Mouse (Mus musculus) fibroblast of lung, adult 2 months (primary cell): ENCODE results near the gene Fibcd1.

Experiments
- DNase-seq: peaks from one replicate; pipeline ENCODE4 v3.0.0-alpha.2; 2011; ENCODE audit warnings: low read depth

The Fibcd1 gene

GRCm38 (mm10) chr2:31845896-31846691 lies at the start of gene Fibcd1:
Gene Fibcd1 (minus strand): TSS chr2:31846005.
- DNase-seq = no peak

GRCm38 (mm10) chr2:31894221-31894870 lies 48.5 kb upstream of the Fibcd1 start:
- no peak for DNase-seq

- DNase-seq = no peak
Measured at GRCm38 (mm10) chr2:31893110-31893669, 47.4 kb upstream of the Fibcd1 start.

- no peak for DNase-seq
Measured at GRCm38 (mm10) chr2:31891219-31891618, 45.4 kb upstream of the Fibcd1 start.

GRCm38 (mm10) chr2:31888871-31889270 lies 43.1 kb upstream of the Fibcd1 start:
- DNase-seq = no peak

GRCm38 (mm10) chr2:31887030-31887429 lies 41.2 kb upstream of the Fibcd1 start, which contains the start of gene Lamc3:
Gene Lamc3 (plus strand): TSS chr2:31887291.
- DNase-seq = no peak

GRCm38 (mm10) chr2:31884806-31885205 lies 39.0 kb upstream of the Fibcd1 start:
- no peak for DNase-seq

GRCm38 (mm10) chr2:31883061-31883460 lies 37.3 kb upstream of the Fibcd1 start:
- no peak for DNase-seq

- DNase-seq = no peak
Measured at GRCm38 (mm10) chr2:31880868-31881267, 35.1 kb upstream of the Fibcd1 start.

- no peak for DNase-seq
Measured at GRCm38 (mm10) chr2:31878610-31879009, 32.8 kb upstream of the Fibcd1 start.

- no peak for DNase-seq
Measured at GRCm38 (mm10) chr2:31876446-31876845, 30.6 kb upstream of the Fibcd1 start.

- no peak for DNase-seq
Measured at GRCm38 (mm10) chr2:31874290-31874855, 28.6 kb upstream of the Fibcd1 start.

- no peak for DNase-seq
Measured at GRCm38 (mm10) chr2:31870683-31871082, 24.9 kb upstream of the Fibcd1 start.

GRCm38 (mm10) chr2:31869692-31870091 lies 23.9 kb upstream of the Fibcd1 start:
- no peak for DNase-seq

- DNase-seq = no peak
Measured at GRCm38 (mm10) chr2:31868538-31869164, 22.8 kb upstream of the Fibcd1 start.

- DNase-seq = no peak
Measured at GRCm38 (mm10) chr2:31867773-31868537, 22.1 kb upstream of the Fibcd1 start.

- no peak for DNase-seq
Measured at GRCm38 (mm10) chr2:31865794-31866193, 20.0 kb upstream of the Fibcd1 start.

GRCm38 (mm10) chr2:31865322-31865721 lies 19.5 kb upstream of the Fibcd1 start:
- no peak for DNase-seq

- DNase-seq = no peak
Measured at GRCm38 (mm10) chr2:31864891-31865290, 19.1 kb upstream of the Fibcd1 start.

- DNase-seq = no peak
Measured at GRCm38 (mm10) chr2:31863766-31864165, 18.0 kb upstream of the Fibcd1 start.

GRCm38 (mm10) chr2:31862919-31863318 lies 17.1 kb upstream of the Fibcd1 start:
- no peak for DNase-seq

GRCm38 (mm10) chr2:31858500-31858899 lies 12.7 kb upstream of the Fibcd1 start:
- no peak for DNase-seq
